Mouse (Mus musculus) heart, embryonic 14.5 days (tissue): ENCODE data around the gene Angptl2. TPM values are rescaled to one million over a fixed set of nuclear protein-coding genes. Genes with fewer than 3 reads are reported as not detected.

Experiments used
- ATAC-seq: fragments of 200-750 bp; cut with Nextera tagmentation; 2 replicates; pipeline ENCODE4 v1.8.0; 2017; ENCODE audit warnings: low read depth, moderate TSS enrichment; ENCODE audit not compliant: insufficient number of reproducible peaks, insufficient read depth, low FRiP score
- H3K27ac ChIP-seq, 2 experiments: fragments of 200-500 bp in 1 of 2; fragments of 300-500 bp in 1 of 2; sonication (generic) in 1 of 2; replicated peaks in 1 of 2; 2 replicates each; pipeline ENCODE4 v1.5.1; 2012 to 2014; ENCODE audit warnings: low read depth in 2 of 2, low read length in 2 of 2, control low read depth in 1 of 2, mild to moderate bottlenecking in 1 of 2, mixed read lengths in 1 of 2; ENCODE audit not compliant: control insufficient read depth in 1 of 2, insufficient read depth in 1 of 2
- H3K27me3 ChIP-seq: fragments of 300-500 bp; sonication (generic); 2 replicates; pipeline ENCODE4 v1.6.1; 2014; ENCODE audit warnings: mild to moderate bottlenecking, low read length, control low read depth; ENCODE audit not compliant: control insufficient read depth, insufficient read depth
- H3K36me3 ChIP-seq: fragments of 300-500 bp; sonication (generic); 2 replicates; pipeline ENCODE4 v1.6.1; 2014; ENCODE audit warnings: mild to moderate bottlenecking, control low read depth, low read length, mixed read lengths; ENCODE audit not compliant: control insufficient read depth, insufficient read depth
- H3K4me1 ChIP-seq, 2 experiments: fragments of 200-500 bp in 1 of 2; fragments of 300-500 bp in 1 of 2; sonication (generic) in 1 of 2; 2 replicates each; pipeline ENCODE4 v1.6.1; 2012 to 2014; ENCODE audit warnings: low read length in 2 of 2, control low read depth in 1 of 2, mixed read lengths in 1 of 2; ENCODE audit not compliant: control insufficient read depth in 2 of 2, insufficient read depth in 2 of 2
- H3K4me2 ChIP-seq: fragments of 300-500 bp; sonication (generic); 2 replicates; pipeline ENCODE4 v1.6.1; 2014; ENCODE audit warnings: mild to moderate bottlenecking, low read length
- H3K4me3 ChIP-seq, 2 experiments: fragments of 200-500 bp in 1 of 2; fragments of 300-500 bp in 1 of 2; sonication (generic) in 1 of 2; 2 replicates each; pipeline ENCODE4 v1.5.1; 2012 to 2014; ENCODE audit warnings: low read length in 2 of 2, mild to moderate bottlenecking in 2 of 2, control low read depth in 1 of 2, low read depth in 1 of 2, moderate library complexity in 1 of 2; ENCODE audit not compliant: control insufficient read depth in 1 of 2, insufficient read depth in 1 of 2
- H3K9ac ChIP-seq: fragments of 300-500 bp; sonication (generic); 2 replicates; pipeline ENCODE4 v1.6.1; 2014; ENCODE audit warnings: mild to moderate bottlenecking, low read length
- H3K9me3 ChIP-seq: fragments of 300-500 bp; sonication (generic); 2 replicates; pipeline ENCODE4 v1.6.1; 2016; ENCODE audit warnings: low read length, control low read depth; ENCODE audit not compliant: control insufficient read depth
- WGBS: fragments of 180-500 bp; shearing (Covaris S2); extraction: QIAGEN DNeasy Blood & Tissue Kit; methylation state at CpG from one replicate; pipeline ENCODE4 v1.1.7; 2014; 5-methylcytosine and 5-hydroxymethylcytosine counted together
- polyA plus RNA-seq: library from polyadenylated mRNA; unstranded; fragments of >200 nt; fragmentation: Nextera tagmentation; extraction: Ambion mirVana; gene quantifications from 2 replicates; pipeline ENCODE4 v1.2.1, GENCODE M21; 2014

Angptl2 gene
- polyA plus RNA-seq, 1 experiment from 2014 or later: 58.2 TPM

GRCm38 (mm10) chr2:33271511-33271910 lies 55.6 kb downstream of the Angptl2 start:
- H3K9me3 ChIP-seq: no peaks in the 10 kb centered on the region
- 52% methylated on average over 1 of the region's 1 CpGs for WGBS
- H3K9ac ChIP-seq: no peak overlapping the region
- H3K27ac ChIP-seq: peak overlapping the region in 1 of 2 experiments; percentile 25; a peak in 1 of 4 replicates
- ATAC-seq: no peak
- H3K4me2 ChIP-seq: no peak overlapping the region
- H3K36me3 ChIP-seq: no peaks in the 10 kb centered on the region
- peaks cover 24 to 46% of the 10 kb centered on the region in 2 experiments for H3K4me1 ChIP-seq
- no peak overlapping the region for H3K4me3 ChIP-seq
- no peaks in the 10 kb centered on the region for H3K27me3 ChIP-seq

- H3K4me1 ChIP-seq: peaks cover 17 to 38% of the 10 kb centered on the region in 2 experiments
- WGBS: 54% methylated on average over 4 of the region's 4 CpGs
- H3K9ac ChIP-seq: no peak overlapping the region
- no peak for ATAC-seq
- no peaks in the 10 kb centered on the region for H3K36me3 ChIP-seq
- H3K4me3 ChIP-seq: no peak overlapping the region
- no peaks in the 10 kb centered on the region for H3K9me3 ChIP-seq
- no peak overlapping the region for H3K4me2 ChIP-seq
- H3K27me3 ChIP-seq: no peaks in the 10 kb centered on the region
- peak overlapping the region in 1 of 2 experiments; percentile 50; a peak in 3 of 4 replicates for H3K27ac ChIP-seq
Measured at GRCm38 (mm10) chr2:33272665-33273439, 57.0 kb downstream of the Angptl2 start.

- no peak overlapping the region for H3K27ac ChIP-seq
- no peaks in the 10 kb centered on the region for H3K27me3 ChIP-seq
- H3K9ac ChIP-seq: no peak overlapping the region
- ATAC-seq: no peak
- H3K4me2 ChIP-seq: no peak overlapping the region
- no peaks in the 10 kb centered on the region for H3K9me3 ChIP-seq
- H3K4me1 ChIP-seq: peaks cover 3 to 20% of the 10 kb centered on the region in 2 experiments; a peak in 3 of 4 replicates
- no peak overlapping the region for H3K4me3 ChIP-seq
- WGBS: 82% methylated on average over 12 of the region's 12 CpGs
- H3K36me3 ChIP-seq: no peaks in the 10 kb centered on the region
Measured at GRCm38 (mm10) chr2:33274719-33275490, 59.0 kb downstream of the Angptl2 start.

GRCm38 (mm10) chr2:33279758-33280157 lies 63.9 kb downstream of the Angptl2 start:
- WGBS: 91% methylated on average over 10 of the region's 10 CpGs
- no peaks in the 10 kb centered on the region for H3K9me3 ChIP-seq
- no peak overlapping the region for H3K4me2 ChIP-seq
- H3K27me3 ChIP-seq: no peaks in the 10 kb centered on the region
- H3K4me1 ChIP-seq: peaks cover 3 to 9% of the 10 kb centered on the region in 2 experiments; a peak in 3 of 4 replicates
- H3K4me3 ChIP-seq: no peak overlapping the region
- H3K9ac ChIP-seq: no peak overlapping the region
- no peak overlapping the region for H3K27ac ChIP-seq
- H3K36me3 ChIP-seq: no peaks in the 10 kb centered on the region
- ATAC-seq: no peak

- Histone ChIP-seq H3K9me3 (no peaks in the 10 kb centered on the region), H3K4me1 (peaks cover 3 to 8% of the 10 kb centered on the region in 2 experiments; a peak in 3 of 4 replicates), H3K4me3 (no peak overlapping the region), H3K9ac (no peak overlapping the region), H3K4me2 (no peak overlapping the region), H3K27ac (no peak overlapping the region), H3K36me3 (no peaks in the 10 kb centered on the region), H3K27me3 (no peaks in the 10 kb centered on the region)
- no peak for ATAC-seq
- 76% methylated on average over 2 of the region's 2 CpGs for WGBS
Measured at GRCm38 (mm10) chr2:33280525-33280924, 64.7 kb downstream of the Angptl2 start.

GRCm38 (mm10) chr2:33281807-33282206 lies 65.9 kb downstream of the Angptl2 start:
- no peak for ATAC-seq
- H3K27me3 ChIP-seq: no peaks in the 10 kb centered on the region
- no peaks in the 10 kb centered on the region for H3K9me3 ChIP-seq
- no peaks in the 10 kb centered on the region for H3K36me3 ChIP-seq
- peaks cover 3 to 8% of the 10 kb centered on the region in 2 experiments; a peak in 3 of 4 replicates for H3K4me1 ChIP-seq
- no peak overlapping the region for H3K27ac ChIP-seq
- H3K4me2 ChIP-seq: no peak overlapping the region
- 91% methylated on average over 5 of the region's 5 CpGs for WGBS
- no peak overlapping the region for H3K4me3 ChIP-seq
- no peak overlapping the region for H3K9ac ChIP-seq

- no peaks in the 10 kb centered on the region for H3K36me3 ChIP-seq
- 28% methylated on average over 4 of the region's 4 CpGs for WGBS
- 0 out of 2 replicates have a peak, but pooled peaks cover 5% of the 10 kb centered on the region for H3K9me3 ChIP-seq
- H3K4me3 ChIP-seq: no peak overlapping the region
- no peak overlapping the region for H3K9ac ChIP-seq
- no peak overlapping the region for H3K4me2 ChIP-seq
- peaks cover 3 to 8% of the 10 kb centered on the region in 2 experiments; a peak in 3 of 4 replicates for H3K4me1 ChIP-seq
- 0 out of 2 replicates have a peak, but pooled peaks have one; percentile 40 for ATAC-seq
- H3K27me3 ChIP-seq: no peaks in the 10 kb centered on the region
- H3K27ac ChIP-seq: 0 out of 4 replicates have a peak overlapping the region, but pooled peaks of 1 of the 2 experiments have one; percentile 29
Measured at GRCm38 (mm10) chr2:33282877-33283276, 67.0 kb downstream of the Angptl2 start.
